Mouse (Mus musculus) cerebellum, adult (tissue): ENCODE results near the gene Tbc1d30.

Experiments
- ATAC-seq: cut with Nextera tagmentation; 2 replicates; pipeline ENCODE4 v1.9.2; 2017; ENCODE audit warnings: mild to moderate bottlenecking, moderate library complexity, mixed read lengths; ENCODE audit not compliant: insufficient number of reproducible peaks, low FRiP score, low TSS enrichment

The Tbc1d30 gene

GRCm38 (mm10) chr10:121235167-121235824, 115.8 kb downstream of the Tbc1d30 start:
- no peak for ATAC-seq

- ATAC-seq, result no peak
These were observed 116.6 kb downstream of the Tbc1d30 start for GRCm38 (mm10) chr10:121234476-121234875.

GRCm38 (mm10) chr10:121228422-121228953, 122.6 kb downstream of the Tbc1d30 start:
- ATAC-seq, result no peak

- no peak for ATAC-seq
These were observed 123.1 kb downstream of the Tbc1d30 start for GRCm38 (mm10) chr10:121227988-121228409.

GRCm38 (mm10) chr10:121227403-121227802, 123.7 kb downstream of the Tbc1d30 start:
- no peak for ATAC-seq

- no peak for ATAC-seq
These were observed 125.4 kb downstream of the Tbc1d30 start for GRCm38 (mm10) chr10:121225636-121226035.

- no peak for ATAC-seq
These were observed 128.2 kb downstream of the Tbc1d30 start for GRCm38 (mm10) chr10:121222881-121223280.

- ATAC-seq, result no peak
These were observed 132.5 kb downstream of the Tbc1d30 start for GRCm38 (mm10) chr10:121218616-121219015.

- no peak for ATAC-seq
These were observed 134.3 kb downstream of the Tbc1d30 start for GRCm38 (mm10) chr10:121216804-121217203.
